Mouse (Mus musculus): ENCODE results near the gene Vmac. TPM values are rescaled to one million over a fixed set of nuclear protein-coding genes. Genes with fewer than 3 reads are reported as not detected.

Vmac gene
- total RNA-seq, 1 experiment, result 7.7 TPM

- TF ChIP-seq ZNF384 (IDR thresholded peaks at IDR 0.05; ENCODE audit: low read depth, low read length) (no peak), CHD2 (IDR thresholded peaks at IDR 0.05; ENCODE audit: low read depth, low read length) (no peak), HCFC1 (IDR thresholded peaks at IDR 0.05; ENCODE audit: borderline replicate concordance, insufficient read depth, low read length) (peak; percentile 32; the same call in 1 of the 2 replicates), MAFK (IDR thresholded peaks at IDR 0.05; ENCODE audit: insufficient read depth, low read depth, low read length) (0 out of 2 replicates have a peak, but pooled peaks have one; percentile 18), ZC3H11A (IDR thresholded peaks at IDR 0.05; ENCODE audit: borderline replicate concordance, low read depth, low read length) (no peak)
- Histone ChIP-seq H3K36me3 (ENCODE audit: control insufficient read depth, insufficient read depth, low read length, poor library complexity, severe bottlenecking) (no peaks in the 10 kb centered on the region), H3K9me3 (ENCODE audit: control insufficient read depth, insufficient read depth, low read depth, low read length) (no peaks in the 10 kb centered on the region), H3K27ac (ENCODE audit: insufficient read depth, low read depth, low read length, poor library complexity, severe bottlenecking) (no peak overlapping the region), H3K4me3 (ENCODE audit: insufficient read depth in 1 of 2, low read depth in 1 of 2, low read length in 2 of 2, poor library complexity in 1 of 2, severe bottlenecking in 1 of 2) (peak overlapping the region; percentile 27 to 50; a peak in 3 of 4 replicates), H3K9ac (ENCODE audit: insufficient read depth, low read depth, low read length, poor library complexity, severe bottlenecking) (peak overlapping the region; percentile 18; the same call in 1 of the 2 replicates), H3K4me1 (ENCODE audit: control insufficient read depth in 2 of 2, insufficient read depth in 2 of 2, low read length in 2 of 2, poor library complexity in 1 of 2) (peaks cover 2 to 31% of the 10 kb centered on the region in 2 experiments; a peak in 3 of 4 replicates)
- DNase-seq (ENCODE audit: low read depth, low spot score), result peak; percentile 88
- in situ Hi-C loops (cut with MboI; ENCODE audit: low sequenced_read_pairs in 2 of 2, unreplicated experiment in 2 of 2), result no loop called here
Measured at GRCm38 (mm10) chr17:56664333-56664732, 53.5 kb downstream of the Vmac start.

Other genes starting within 250 kb of the Vmac start
- 128 and 197 TPM in 2 replicates for gene Ptprs, start 241.5 kb downstream of the Vmac start, total RNA-seq (2012; rRNA removed)
- gene Znrf4, start 205.6 kb downstream of the Vmac start, total RNA-seq (2012; rRNA removed), result not detected in 2 replicates
- 1.5 and 2.6 TPM in 2 replicates for gene Gm20219, start 163.6 kb downstream of the Vmac start, total RNA-seq (2012; rRNA removed)
- gene Safb2, start 133.4 kb downstream of the Vmac start, total RNA-seq (2012; rRNA removed), result 113 and 172 TPM in 2 replicates
- gene Safb, start 133.2 kb downstream of the Vmac start, total RNA-seq (2012; rRNA removed), result 116 and 127 TPM in 2 replicates
- gene 2410015M20Rik, start 108.3 kb downstream of the Vmac start, total RNA-seq (2012; rRNA removed), result 236 and 294 TPM in 2 replicates
- gene Rpl36, start 104.6 kb downstream of the Vmac start, total RNA-seq (2012; rRNA removed), result 3,972 and 4,168 TPM in 2 replicates
- 169 and 222 TPM in 2 replicates for gene Lonp1, start 91.1 kb downstream of the Vmac start, total RNA-seq (2012; rRNA removed)
- gene Catsperd, start 89.9 kb downstream of the Vmac start, total RNA-seq (2012; rRNA removed), result 1.2 and 1.3 TPM in 2 replicates
- gene Ranbp3, start 44.7 kb downstream of the Vmac start, total RNA-seq (2012; rRNA removed), result 133 and 146 TPM in 2 replicates
- 484 and 561 TPM in 2 replicates for gene Ndufa11, start 255 bp downstream of the Vmac start, total RNA-seq (2012; rRNA removed)
- gene Nrtn, start 39.5 kb upstream of the Vmac start, total RNA-seq (2012; rRNA removed), result 8.4 and 17.7 TPM in 2 replicates
- 70.2 and 108 TPM in 2 replicates for gene Dus3l, start 46.7 kb upstream of the Vmac start, total RNA-seq (2012; rRNA removed)
- 1.2 and 1.5 TPM in 2 replicates for gene Prr22, start 52.2 kb upstream of the Vmac start, total RNA-seq (2012; rRNA removed)
- gene Rfx2, start 113.0 kb upstream of the Vmac start, total RNA-seq (2012; rRNA removed), result 15.8 and 22.5 TPM in 2 replicates
- gene Acsbg2, start 156.4 kb upstream of the Vmac start, total RNA-seq (2012; rRNA removed), result 0.58 and 0.90 TPM in 2 replicates
- gene 1700061G19Rik, start 157.5 kb upstream of the Vmac start, total RNA-seq (2012; rRNA removed), result 17.3 and 24.0 TPM in 2 replicates
- 24.6 and 25.9 TPM in 2 replicates for gene Mllt1, start 217.4 kb upstream of the Vmac start, total RNA-seq (2012; rRNA removed)